Mouse (Mus musculus) intestine, embryonic 15.5 days (tissue): Measurements from ENCODE around the gene L1td1. TPM values are rescaled to one million over a fixed set of nuclear protein-coding genes. Genes with fewer than 3 reads are reported as not detected.

Experiments used
- ATAC-seq: fragments of 200-750 bp; cut with Nextera tagmentation; 2 replicates; pipeline ENCODE4 v1.8.0; 2017; ENCODE audit warnings: moderate TSS enrichment, moderate library complexity
- H3K27ac ChIP-seq: fragments of 300-500 bp; sonication (generic); 2 replicates; pipeline ENCODE4 v1.5.1; 2015; ENCODE audit warnings: mild to moderate bottlenecking, inconsistent platforms
- H3K27me3 ChIP-seq: fragments of 300-500 bp; sonication (generic); replicated peaks from 2 replicates; pipeline ENCODE4 v1.6.1; 2015; ENCODE audit warnings: inconsistent platforms
- H3K36me3 ChIP-seq: fragments of 300-500 bp; sonication (generic); 2 replicates; pipeline ENCODE4 v1.6.1; 2015; ENCODE audit warnings: inconsistent platforms
- H3K4me1 ChIP-seq: fragments of 300-500 bp; sonication (generic); replicated peaks from 2 replicates; pipeline ENCODE4 v1.6.1; 2015; ENCODE audit warnings: inconsistent platforms
- H3K4me2 ChIP-seq: fragments of 300-500 bp; sonication (generic); replicated peaks from 2 replicates; pipeline ENCODE4 v1.6.1; 2015; ENCODE audit warnings: mild to moderate bottlenecking, inconsistent platforms
- H3K4me3 ChIP-seq: fragments of 300-500 bp; sonication (generic); replicated peaks from 2 replicates; pipeline ENCODE4 v1.5.1; 2015; ENCODE audit warnings: inconsistent platforms
- H3K9ac ChIP-seq: fragments of 300-500 bp; sonication (generic); 2 replicates; pipeline ENCODE4 v1.6.1; 2015; ENCODE audit warnings: inconsistent platforms
- H3K9me3 ChIP-seq: fragments of 300-500 bp; sonication (generic); 2 replicates; pipeline ENCODE4 v1.6.1; 2016; ENCODE audit warnings: inconsistent platforms
- WGBS: fragments of 180-500 bp; shearing (Covaris S2); methylation state at CpG from one replicate; pipeline ENCODE4 v1.1.7; 2015; 5-methylcytosine and 5-hydroxymethylcytosine counted together
- polyA plus RNA-seq: library from polyadenylated mRNA; unstranded; fragments of >200 nt; fragmentation: Nextera tagmentation; extraction: Ambion mirVana; gene quantifications from 2 replicates; pipeline ENCODE4 v1.2.1, GENCODE M21; 2015

The L1td1 gene
- 0.35 and 0.43 TPM in 2 replicates for polyA plus RNA-seq

DNA sequence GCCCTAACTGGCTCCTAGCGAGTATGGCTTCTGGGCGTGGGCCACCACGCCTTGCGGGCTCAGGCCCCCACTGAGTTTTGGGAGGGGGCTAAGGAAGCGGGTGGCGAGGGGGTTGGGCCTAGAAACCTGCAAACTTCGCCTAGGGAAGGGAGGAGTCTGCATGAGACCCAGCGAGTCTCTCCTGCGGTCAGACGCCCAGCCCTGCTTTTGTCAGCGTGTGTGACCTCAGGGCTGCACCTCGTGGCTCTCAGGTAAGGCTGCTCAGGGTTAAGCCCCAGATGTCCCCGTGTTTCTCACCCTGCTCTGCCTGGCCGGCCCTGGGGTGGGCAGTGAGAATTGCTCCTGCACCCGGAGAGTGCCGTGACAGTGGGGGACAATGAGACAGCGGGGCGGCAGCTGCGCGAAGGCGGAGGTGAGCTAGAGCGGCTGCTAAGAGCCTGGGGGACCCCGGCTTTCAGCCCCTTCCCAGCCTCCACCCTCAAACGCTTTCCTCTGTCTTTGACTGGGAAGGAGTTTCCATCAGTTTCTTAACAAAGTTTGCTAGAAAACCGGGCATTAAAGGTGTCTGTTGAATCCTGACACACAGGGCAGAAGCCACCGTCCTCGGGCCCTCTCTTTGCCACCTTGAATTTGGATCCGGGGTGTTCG, at the start of gene L1td1:
TSS of gene L1td1 (plus strand) at position 145 of the 648 bp plus-strand sequence.
- peak; percentile 71 for ATAC-seq
- 0 out of 2 replicates have a peak, but pooled peaks cover 3% of the 10 kb centered on the region for H3K4me1 ChIP-seq
- H3K27me3 ChIP-seq: peaks cover 4% of the 10 kb centered on the region; the same call in 1 of the 2 replicates
- H3K27ac ChIP-seq: no peak within 1 kb of the TSS
- no peaks in the 10 kb centered on the region for H3K36me3 ChIP-seq
- no peaks in the 10 kb centered on the region for H3K9me3 ChIP-seq
- 19% methylated on average over 29 of the region's 29 CpGs for WGBS
- H3K9ac ChIP-seq: peak within 1 kb of the TSS; percentile 26
- H3K4me2 ChIP-seq: peak within 1 kb of the TSS; percentile 68
- H3K4me3 ChIP-seq: peak within 1 kb of the TSS; percentile 24

DNA sequence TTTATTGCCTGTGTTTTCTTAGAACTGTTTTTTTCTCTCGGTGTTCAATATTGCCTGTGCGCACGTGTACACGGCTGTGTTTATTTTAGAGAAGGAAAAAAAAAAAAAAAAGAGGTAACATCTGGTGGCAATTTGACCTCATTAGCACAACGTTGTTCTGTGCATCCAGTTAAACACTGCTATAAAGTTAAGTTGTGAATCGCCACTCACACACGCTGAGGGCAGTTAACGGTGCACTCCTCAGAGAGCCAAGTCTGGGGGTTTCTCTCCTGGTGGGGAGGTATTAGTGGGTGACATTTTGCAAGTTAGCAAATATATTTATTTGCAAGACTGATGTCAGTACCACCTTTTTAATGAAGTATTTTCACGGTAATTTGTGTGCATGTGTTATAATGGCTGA, 49.0 kb upstream of the L1td1 start:
- Histone ChIP-seq H3K4me3 (no peak overlapping the region), H3K4me1 (no peaks in the 10 kb centered on the region), H3K36me3 (no peaks in the 10 kb centered on the region), H3K9me3 (no peaks in the 10 kb centered on the region), H3K9ac (no peak overlapping the region), H3K4me2 (no peak overlapping the region), H3K27ac (no peak overlapping the region), H3K27me3 (no peaks in the 10 kb centered on the region)
- 51% methylated on average over 9 of the region's 9 CpGs for WGBS
- ATAC-seq: no peak

DNA sequence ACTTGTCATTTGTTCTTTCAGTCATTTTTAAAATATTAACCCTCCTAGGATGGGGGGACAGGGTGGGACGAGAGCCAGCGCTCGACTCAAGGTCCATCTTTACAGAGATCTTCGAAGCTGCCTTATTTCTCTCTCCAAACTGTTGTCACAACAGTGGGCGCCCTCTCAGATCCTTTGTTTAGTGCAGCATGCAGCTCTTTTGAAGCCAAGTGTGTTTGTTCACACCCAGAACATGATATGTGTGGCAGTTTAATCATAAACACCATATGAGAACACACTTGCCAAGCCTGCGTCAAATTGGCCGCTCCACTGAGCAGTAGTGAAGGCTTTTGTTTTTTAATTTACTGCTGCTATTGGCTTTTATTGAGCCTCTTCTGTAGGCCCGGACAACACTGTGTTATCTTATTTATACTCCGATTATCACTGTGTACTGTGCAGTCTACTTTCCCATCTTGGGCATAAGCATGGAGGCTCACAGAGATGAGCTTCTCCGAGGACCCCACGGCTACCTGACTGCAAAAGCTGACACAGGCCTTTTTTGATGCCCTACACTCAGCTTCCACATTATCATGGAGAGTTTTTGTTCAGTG, 39.8 kb upstream of the L1td1 start:
- Histone ChIP-seq H3K36me3 (no peaks in the 10 kb centered on the region), H3K9ac (no peak overlapping the region), H3K4me1 (no peaks in the 10 kb centered on the region), H3K4me2 (no peak overlapping the region), H3K27ac (no peak overlapping the region), H3K27me3 (no peaks in the 10 kb centered on the region), H3K9me3 (no peaks in the 10 kb centered on the region), H3K4me3 (no peak overlapping the region)
- no peak for ATAC-seq
- WGBS: 85% methylated on average over 11 of the region's 11 CpGs

DNA sequence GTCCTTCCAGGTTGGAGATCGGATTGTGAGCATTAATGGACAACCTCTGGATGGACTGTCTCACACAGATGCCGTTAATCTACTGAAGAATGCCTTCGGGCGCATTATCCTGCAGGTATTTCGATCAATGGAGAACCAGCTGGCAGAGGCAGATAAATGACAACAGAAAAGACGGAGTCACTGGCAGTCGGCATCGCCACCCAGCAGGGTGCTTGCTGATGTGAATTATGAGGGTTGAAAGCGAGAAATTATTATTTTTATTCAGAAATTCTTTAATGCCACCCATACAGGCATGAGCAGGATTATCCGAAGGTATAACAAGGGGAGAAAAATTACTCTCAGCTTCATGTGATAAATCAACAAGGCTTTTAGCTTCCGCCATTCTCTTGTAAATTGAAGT, 38.4 kb upstream of the L1td1 start:
- Histone ChIP-seq H3K4me3 (no peak overlapping the region), H3K4me1 (no peaks in the 10 kb centered on the region), H3K27me3 (no peaks in the 10 kb centered on the region), H3K4me2 (no peak overlapping the region), H3K9me3 (no peaks in the 10 kb centered on the region), H3K36me3 (no peaks in the 10 kb centered on the region), H3K27ac (no peak overlapping the region), H3K9ac (no peak overlapping the region)
- no peak for ATAC-seq
- 89% methylated on average over 11 of the region's 11 CpGs for WGBS

DNA sequence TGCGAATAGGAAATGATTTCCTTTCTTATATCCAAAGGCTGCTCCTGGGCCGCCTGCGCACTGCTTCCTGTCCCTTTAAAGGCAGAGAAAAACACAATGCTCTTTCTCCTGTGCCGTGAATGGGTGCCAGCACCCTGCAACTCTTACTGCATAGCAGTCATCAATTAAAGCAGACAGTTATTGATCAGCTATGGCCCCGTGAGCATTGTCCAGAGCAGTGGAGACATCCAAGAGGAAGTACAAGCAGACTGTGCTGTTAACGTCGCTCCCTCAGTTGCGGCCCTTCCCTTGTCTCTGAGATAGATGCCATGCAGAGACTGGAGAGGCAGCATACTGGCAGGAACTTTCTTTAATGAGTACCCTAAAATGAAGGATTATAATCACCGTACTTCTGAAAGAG, 38.0 kb upstream of the L1td1 start:
- no peak overlapping the region for H3K4me2 ChIP-seq
- H3K9ac ChIP-seq: no peak overlapping the region
- no peak overlapping the region for H3K4me3 ChIP-seq
- 84% methylated on average over 9 of the region's 9 CpGs for WGBS
- no peak overlapping the region for H3K27ac ChIP-seq
- H3K27me3 ChIP-seq: no peaks in the 10 kb centered on the region
- H3K9me3 ChIP-seq: no peaks in the 10 kb centered on the region
- H3K36me3 ChIP-seq: no peaks in the 10 kb centered on the region
- H3K4me1 ChIP-seq: peaks cover 2% of the 10 kb centered on the region; the same call in 1 of the 2 replicates
- no peak for ATAC-seq

DNA sequence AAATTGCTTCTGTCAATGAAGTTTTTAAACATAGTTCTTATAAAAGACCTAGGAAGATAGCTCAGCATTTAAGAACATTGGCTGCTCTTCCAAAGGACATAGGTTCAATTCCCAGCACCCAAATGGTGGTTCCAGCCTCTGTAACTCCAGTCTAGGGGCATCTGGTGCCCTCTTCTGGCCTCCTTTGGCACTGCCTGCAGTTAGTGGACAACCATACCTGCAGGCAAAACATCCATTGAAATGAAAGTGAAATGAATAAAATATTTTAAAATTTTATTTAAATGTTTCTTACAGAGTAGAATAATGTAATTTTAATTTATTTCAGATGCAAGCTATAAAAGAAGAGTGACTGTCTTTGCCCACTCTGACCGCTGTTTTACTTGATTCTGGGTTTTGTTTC, 36.5 kb upstream of the L1td1 start:
- no peak for ATAC-seq
- Histone ChIP-seq H3K27me3 (no peaks in the 10 kb centered on the region), H3K4me1 (peaks cover 7% of the 10 kb centered on the region; the same call in 1 of the 2 replicates), H3K36me3 (no peaks in the 10 kb centered on the region), H3K9me3 (no peaks in the 10 kb centered on the region), H3K4me2 (no peak overlapping the region), H3K4me3 (no peak overlapping the region), H3K27ac (no peak overlapping the region), H3K9ac (no peak overlapping the region)
- WGBS: 92% methylated on average over 1 of the region's 1 CpGs

DNA sequence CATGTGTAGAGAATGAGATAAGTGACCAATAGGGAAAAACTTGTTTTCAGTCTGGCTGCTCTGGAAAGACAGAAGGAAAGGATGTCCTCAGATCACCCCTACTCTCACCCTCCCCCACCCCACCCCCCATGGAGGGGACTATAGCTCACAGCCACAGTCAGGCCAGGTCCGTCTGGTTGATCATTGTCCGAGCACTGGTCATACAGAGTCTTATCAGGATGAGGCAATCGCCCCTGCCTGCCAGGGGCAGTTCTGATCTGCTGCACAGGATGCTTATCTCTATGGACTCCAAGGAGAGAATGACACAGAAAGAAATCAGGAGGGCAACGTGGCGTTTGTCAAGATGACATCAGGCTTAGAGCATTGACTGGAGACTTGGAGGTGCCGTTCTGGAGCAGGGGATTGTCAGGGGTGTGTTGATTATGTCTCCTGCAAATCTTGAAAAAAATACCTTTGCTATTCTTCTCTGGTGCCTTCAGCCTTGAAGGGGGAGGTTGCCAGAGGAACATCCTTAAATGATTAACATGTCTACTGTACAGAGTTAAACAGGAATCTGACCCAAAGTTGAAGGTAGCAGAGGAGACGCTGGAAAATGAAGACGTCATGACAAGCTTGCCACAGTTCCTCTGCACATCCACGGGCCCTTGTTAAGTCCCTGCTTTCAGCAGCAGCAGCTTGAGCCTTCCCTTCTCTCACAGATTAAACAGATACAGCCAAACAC, 32.9 kb upstream of the L1td1 start:
- no peaks in the 10 kb centered on the region for H3K36me3 ChIP-seq
- peaks cover 7% of the 10 kb centered on the region; the same call in 1 of the 2 replicates for H3K4me1 ChIP-seq
- peak; percentile 71; the same call in 1 of the 2 replicates for ATAC-seq
- no peak overlapping the region for H3K9ac ChIP-seq
- no peak overlapping the region for H3K4me3 ChIP-seq
- H3K9me3 ChIP-seq: no peaks in the 10 kb centered on the region
- H3K4me2 ChIP-seq: no peak overlapping the region
- WGBS: 26% methylated on average over 9 of the region's 9 CpGs
- H3K27me3 ChIP-seq: no peaks in the 10 kb centered on the region
- no peak overlapping the region for H3K27ac ChIP-seq

GRCm38 (mm10) chr4:98697932-98698331, 28.6 kb upstream of the L1td1 start:
- no peak for ATAC-seq
- Histone ChIP-seq H3K4me2 (no peak overlapping the region), H3K9me3 (no peaks in the 10 kb centered on the region), H3K27ac (no peak overlapping the region), H3K36me3 (no peaks in the 10 kb centered on the region), H3K4me1 (peaks cover 10% of the 10 kb centered on the region; the same call in 1 of the 2 replicates), H3K9ac (no peak overlapping the region), H3K4me3 (no peak overlapping the region), H3K27me3 (no peaks in the 10 kb centered on the region)
- WGBS: 78% methylated on average over 4 of the region's 4 CpGs

DNA sequence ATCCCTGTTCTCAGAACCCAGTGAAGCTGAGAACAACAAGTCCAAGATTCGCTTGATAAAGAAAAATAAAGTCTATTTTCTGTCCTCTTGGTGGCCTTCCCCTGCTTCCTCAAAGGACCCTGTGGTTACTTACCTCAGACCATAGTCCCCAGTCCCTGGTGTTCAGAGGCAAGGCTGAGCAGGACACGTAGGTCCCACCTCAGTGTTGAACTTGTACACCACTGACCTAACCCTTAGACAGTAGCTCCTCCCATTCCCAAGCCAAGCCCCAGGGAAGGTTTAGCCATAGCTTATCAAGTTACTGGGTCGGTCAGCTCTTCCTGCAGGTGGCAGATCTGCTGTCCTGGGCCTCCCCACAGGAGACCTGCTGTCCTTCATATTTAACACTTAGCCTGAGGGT, 27.6 kb upstream of the L1td1 start:
- Histone ChIP-seq H3K9me3 (no peaks in the 10 kb centered on the region), H3K36me3 (no peaks in the 10 kb centered on the region), H3K27me3 (no peaks in the 10 kb centered on the region), H3K4me2 (no peak overlapping the region), H3K27ac (no peak overlapping the region), H3K4me1 (0 out of 2 replicates have a peak, but pooled peaks cover 4% of the 10 kb centered on the region), H3K4me3 (no peak overlapping the region), H3K9ac (no peak overlapping the region)
- no peak for ATAC-seq
- 74% methylated on average over 3 of the region's 3 CpGs for WGBS

DNA sequence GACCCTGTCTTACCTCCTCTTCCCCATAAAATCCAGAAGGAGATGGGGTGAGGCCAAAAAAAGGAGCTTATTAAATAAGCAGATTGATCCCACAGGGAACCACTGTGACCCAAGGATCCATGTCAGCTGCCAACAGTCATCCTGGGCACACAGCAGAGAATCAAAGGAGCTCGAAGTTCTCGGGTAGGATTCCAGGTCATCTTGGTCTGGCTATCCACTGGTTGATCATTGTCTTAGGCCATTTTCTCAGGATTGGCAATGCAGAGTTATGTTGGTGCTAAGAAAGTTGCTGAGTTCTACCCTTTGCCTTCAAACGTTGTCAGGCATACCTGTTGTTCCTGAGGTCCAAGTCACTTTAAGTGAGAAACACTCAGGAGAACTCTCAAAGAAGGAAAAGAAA, 26.4 kb upstream of the L1td1 start:
- H3K9ac ChIP-seq: no peak overlapping the region
- no peak overlapping the region for H3K27ac ChIP-seq
- 0 out of 2 replicates have a peak, but pooled peaks cover 3% of the 10 kb centered on the region for H3K4me1 ChIP-seq
- WGBS: 86% methylated on average over 3 of the region's 3 CpGs
- no peak overlapping the region for H3K4me2 ChIP-seq
- ATAC-seq: no peak
- 0 out of 2 replicates have a peak, but pooled peaks cover 3% of the 10 kb centered on the region for H3K36me3 ChIP-seq
- H3K9me3 ChIP-seq: no peaks in the 10 kb centered on the region
- H3K27me3 ChIP-seq: no peaks in the 10 kb centered on the region
- no peak overlapping the region for H3K4me3 ChIP-seq

- H3K9me3 ChIP-seq: no peaks in the 10 kb centered on the region
- 0 out of 2 replicates have a peak, but pooled peaks cover 3% of the 10 kb centered on the region for H3K4me1 ChIP-seq
- H3K4me3 ChIP-seq: no peak overlapping the region
- WGBS: 27% methylated on average over 12 of the region's 12 CpGs
- 0 out of 2 replicates have a peak, but pooled peaks cover 3% of the 10 kb centered on the region for H3K36me3 ChIP-seq
- H3K9ac ChIP-seq: no peak overlapping the region
- no peaks in the 10 kb centered on the region for H3K27me3 ChIP-seq
- ATAC-seq: peak; percentile 74
- H3K27ac ChIP-seq: no peak overlapping the region
- H3K4me2 ChIP-seq: 0 out of 2 replicates have a peak overlapping the region, but pooled peaks have one; percentile 24
Measured at GRCm38 (mm10) chr4:98702201-98702894, 24.2 kb upstream of the L1td1 start.

DNA sequence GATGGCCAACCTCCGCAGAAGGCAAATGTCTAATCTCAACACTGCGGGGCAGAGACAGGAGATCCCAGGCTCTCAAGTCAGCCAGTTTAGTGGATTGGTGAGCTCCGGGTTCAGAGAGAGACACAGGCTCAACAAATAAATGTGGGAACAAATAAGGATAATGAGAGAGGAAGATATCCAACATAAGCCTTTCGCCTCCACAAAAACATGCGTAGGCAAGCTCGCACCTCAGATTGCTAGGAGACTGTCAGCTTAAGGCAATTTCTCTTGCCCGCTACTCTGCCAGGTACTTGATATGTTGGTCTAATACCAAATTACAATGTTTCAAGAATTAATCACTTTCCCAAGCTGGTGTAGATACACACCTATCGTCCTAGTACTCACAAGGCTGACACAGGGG, 15.6 kb upstream of the L1td1 start:
- Histone ChIP-seq H3K4me3 (no peak overlapping the region), H3K4me1 (no peaks in the 10 kb centered on the region), H3K27ac (no peak overlapping the region), H3K9me3 (no peaks in the 10 kb centered on the region), H3K27me3 (no peaks in the 10 kb centered on the region), H3K4me2 (no peak overlapping the region), H3K36me3 (no peaks in the 10 kb centered on the region), H3K9ac (no peak overlapping the region)
- no peak for ATAC-seq
- WGBS: 93% methylated on average over 8 of the region's 8 CpGs
